Mouse (Mus musculus): ENCODE results near the gene Scfd2. TPM values are rescaled to one million over a fixed set of nuclear protein-coding genes. Genes with fewer than 3 reads are reported as not detected.

Scfd2 gene
- polyA plus RNA-seq, 1 experiment from 2014 or later: 14.4 TPM

GRCm38 (mm10) chr5:74455510-74456269, 75.9 kb downstream of the Scfd2 start:
- Histone ChIP-seq H3K27ac (replicated peaks in 1 of 2; ENCODE audit: control insufficient read depth in 1 of 2, insufficient read depth in 1 of 2, low read depth in 2 of 2, low read length in 2 of 2) (no peak overlapping the region), H3K4me3 (ENCODE audit: control insufficient read depth in 1 of 2, insufficient read depth in 1 of 2, low read depth in 1 of 2, low read length in 2 of 2) (no peak overlapping the region), H3K27me3 (ENCODE audit: control insufficient read depth, insufficient read depth, low read length) (no peaks in the 10 kb centered on the region), H3K9me3 (ENCODE audit: control insufficient read depth, low read length) (no peaks in the 10 kb centered on the region), H3K4me2 (ENCODE audit: low read length) (no peak overlapping the region), H3K36me3 (ENCODE audit: control insufficient read depth, insufficient read depth, low read length) (no peaks in the 10 kb centered on the region), H3K9ac (ENCODE audit: low read length) (no peak overlapping the region), H3K4me1 (ENCODE audit: control insufficient read depth in 2 of 2, insufficient read depth in 2 of 2, low read length in 2 of 2) (no peaks in the 10 kb centered on the region)
- no peak for ATAC-seq (ENCODE audit: insufficient number of reproducible peaks, insufficient read depth, low FRiP score, low read depth)
- WGBS: 84% methylated on average over 6 of the region's 6 CpGs

- Histone ChIP-seq H3K4me1 (ENCODE audit: control insufficient read depth in 2 of 2, insufficient read depth in 2 of 2, low read length in 2 of 2) (no peaks in the 10 kb centered on the region), H3K9ac (ENCODE audit: low read length) (no peak overlapping the region), H3K27me3 (ENCODE audit: control insufficient read depth, insufficient read depth, low read length) (no peaks in the 10 kb centered on the region), H3K4me2 (ENCODE audit: low read length) (no peak overlapping the region), H3K9me3 (ENCODE audit: control insufficient read depth, low read length) (no peaks in the 10 kb centered on the region), H3K4me3 (ENCODE audit: control insufficient read depth in 1 of 2, insufficient read depth in 1 of 2, low read depth in 1 of 2, low read length in 2 of 2) (no peak overlapping the region), H3K36me3 (ENCODE audit: control insufficient read depth, insufficient read depth, low read length) (no peaks in the 10 kb centered on the region), H3K27ac (replicated peaks in 1 of 2; ENCODE audit: control insufficient read depth in 1 of 2, insufficient read depth in 1 of 2, low read depth in 2 of 2, low read length in 2 of 2) (no peak overlapping the region)
- 84% methylated on average over 9 of the region's 9 CpGs for WGBS
- ATAC-seq (ENCODE audit: insufficient number of reproducible peaks, insufficient read depth, low FRiP score, low read depth): no peak
These were observed 76.5 kb downstream of the Scfd2 start for GRCm38 (mm10) chr5:74455094-74455493.

GRCm38 (mm10) chr5:74450977-74451376, 80.6 kb downstream of the Scfd2 start:
- Histone ChIP-seq H3K27ac (replicated peaks in 1 of 2; ENCODE audit: control insufficient read depth in 1 of 2, insufficient read depth in 1 of 2, low read depth in 2 of 2, low read length in 2 of 2) (no peak overlapping the region), H3K9me3 (ENCODE audit: control insufficient read depth, low read length) (no peaks in the 10 kb centered on the region), H3K4me1 (ENCODE audit: control insufficient read depth in 2 of 2, insufficient read depth in 2 of 2, low read length in 2 of 2) (peaks cover 2 to 5% of the 10 kb centered on the region in 2 experiments; a peak in 3 of 4 replicates), H3K27me3 (ENCODE audit: control insufficient read depth, insufficient read depth, low read length) (no peaks in the 10 kb centered on the region), H3K4me3 (ENCODE audit: control insufficient read depth in 1 of 2, insufficient read depth in 1 of 2, low read depth in 1 of 2, low read length in 2 of 2) (no peak overlapping the region), H3K9ac (ENCODE audit: low read length) (no peak overlapping the region), H3K36me3 (ENCODE audit: control insufficient read depth, insufficient read depth, low read length) (no peaks in the 10 kb centered on the region), H3K4me2 (ENCODE audit: low read length) (no peak overlapping the region)
- 56% methylated on average over 5 of the region's 5 CpGs for WGBS
- ATAC-seq (ENCODE audit: insufficient number of reproducible peaks, insufficient read depth, low FRiP score, low read depth): no peak

- H3K4me3 ChIP-seq (ENCODE audit: control insufficient read depth in 1 of 2, insufficient read depth in 1 of 2, low read depth in 1 of 2, low read length in 2 of 2): no peak overlapping the region
- WGBS: 77% methylated on average over 10 of the region's 10 CpGs
- no peaks in the 10 kb centered on the region for H3K36me3 ChIP-seq (ENCODE audit: control insufficient read depth, insufficient read depth, low read length)
- peaks cover 2 to 7% of the 10 kb centered on the region in 2 experiments; a peak in 3 of 4 replicates for H3K4me1 ChIP-seq (ENCODE audit: control insufficient read depth in 2 of 2, insufficient read depth in 2 of 2, low read length in 2 of 2)
- no peaks in the 10 kb centered on the region for H3K9me3 ChIP-seq (ENCODE audit: control insufficient read depth, low read length)
- H3K4me2 ChIP-seq (ENCODE audit: low read length): no peak overlapping the region
- H3K27ac ChIP-seq (replicated peaks in 1 of 2; ENCODE audit: control insufficient read depth in 1 of 2, insufficient read depth in 1 of 2, low read depth in 2 of 2, low read length in 2 of 2): no peak overlapping the region
- no peaks in the 10 kb centered on the region for H3K27me3 ChIP-seq (ENCODE audit: control insufficient read depth, insufficient read depth, low read length)
- no peak overlapping the region for H3K9ac ChIP-seq (ENCODE audit: low read length)
- ATAC-seq (ENCODE audit: insufficient number of reproducible peaks, insufficient read depth, low FRiP score, low read depth): no peak
These were observed 83.8 kb downstream of the Scfd2 start for GRCm38 (mm10) chr5:74447517-74448334.

- Histone ChIP-seq H3K27ac (replicated peaks in 1 of 2; ENCODE audit: control insufficient read depth in 1 of 2, insufficient read depth in 1 of 2, low read depth in 2 of 2, low read length in 2 of 2) (no peak overlapping the region; a peak in 1 of 4 replicates), H3K4me3 (ENCODE audit: control insufficient read depth in 1 of 2, insufficient read depth in 1 of 2, low read depth in 1 of 2, low read length in 2 of 2) (no peak overlapping the region), H3K27me3 (ENCODE audit: control insufficient read depth, insufficient read depth, low read length) (no peaks in the 10 kb centered on the region), H3K36me3 (ENCODE audit: control insufficient read depth, insufficient read depth, low read length) (no peaks in the 10 kb centered on the region), H3K9ac (ENCODE audit: low read length) (no peak overlapping the region), H3K9me3 (ENCODE audit: control insufficient read depth, low read length) (no peaks in the 10 kb centered on the region), H3K4me2 (ENCODE audit: low read length) (no peak overlapping the region), H3K4me1 (ENCODE audit: control insufficient read depth in 2 of 2, insufficient read depth in 2 of 2, low read length in 2 of 2) (peaks cover 2 to 7% of the 10 kb centered on the region in 2 experiments; a peak in 3 of 4 replicates)
- no peak for ATAC-seq (ENCODE audit: insufficient number of reproducible peaks, insufficient read depth, low FRiP score, low read depth)
- 40% methylated on average over 3 of the region's 3 CpGs for WGBS
These were observed 85.7 kb downstream of the Scfd2 start for GRCm38 (mm10) chr5:74445861-74446260.

- Histone ChIP-seq H3K4me2 (ENCODE audit: low read length) (no peak overlapping the region), H3K27me3 (ENCODE audit: control insufficient read depth, insufficient read depth, low read length) (no peaks in the 10 kb centered on the region), H3K9me3 (ENCODE audit: control insufficient read depth, low read length) (no peaks in the 10 kb centered on the region), H3K27ac (replicated peaks in 1 of 2; ENCODE audit: control insufficient read depth in 1 of 2, insufficient read depth in 1 of 2, low read depth in 2 of 2, low read length in 2 of 2) (no peak overlapping the region), H3K4me1 (ENCODE audit: control insufficient read depth in 2 of 2, insufficient read depth in 2 of 2, low read length in 2 of 2) (peaks cover 0 to 5% of the 10 kb centered on the region in 2 experiments; a peak in 2 of 4 replicates), H3K36me3 (ENCODE audit: control insufficient read depth, insufficient read depth, low read length) (no peaks in the 10 kb centered on the region), H3K9ac (ENCODE audit: low read length) (no peak overlapping the region), H3K4me3 (ENCODE audit: control insufficient read depth in 1 of 2, insufficient read depth in 1 of 2, low read depth in 1 of 2, low read length in 2 of 2) (no peak overlapping the region)
- 66% methylated on average over 8 of the region's 8 CpGs for WGBS
- no peak for ATAC-seq (ENCODE audit: insufficient number of reproducible peaks, insufficient read depth, low FRiP score, low read depth)
These were observed 93.2 kb downstream of the Scfd2 start for GRCm38 (mm10) chr5:74438353-74438752.

GRCm38 (mm10) chr5:74433580-74434147, 97.9 kb downstream of the Scfd2 start:
- peak overlapping the region; percentile 29; the same call in 1 of the 2 replicates for H3K4me2 ChIP-seq (ENCODE audit: low read length)
- WGBS: 35% methylated on average over 9 of the region's 9 CpGs
- no peaks in the 10 kb centered on the region for H3K9me3 ChIP-seq (ENCODE audit: control insufficient read depth, low read length)
- ATAC-seq (ENCODE audit: insufficient number of reproducible peaks, insufficient read depth, low FRiP score, low read depth): no peak
- peak overlapping the region in 1 of 2 experiments; percentile 12; a peak in 1 of 4 replicates for H3K27ac ChIP-seq (replicated peaks in 1 of 2; ENCODE audit: control insufficient read depth in 1 of 2, insufficient read depth in 1 of 2, low read depth in 2 of 2, low read length in 2 of 2)
- H3K4me3 ChIP-seq (ENCODE audit: control insufficient read depth in 1 of 2, insufficient read depth in 1 of 2, low read depth in 1 of 2, low read length in 2 of 2): no peak overlapping the region
- no peaks in the 10 kb centered on the region for H3K27me3 ChIP-seq (ENCODE audit: control insufficient read depth, insufficient read depth, low read length)
- no peaks in the 10 kb centered on the region for H3K36me3 ChIP-seq (ENCODE audit: control insufficient read depth, insufficient read depth, low read length)
- peaks cover 0 to 5% of the 10 kb centered on the region in 2 experiments; a peak in 2 of 4 replicates for H3K4me1 ChIP-seq (ENCODE audit: control insufficient read depth in 2 of 2, insufficient read depth in 2 of 2, low read length in 2 of 2)
- H3K9ac ChIP-seq (ENCODE audit: low read length): no peak overlapping the region

All from heart, embryonic 14.5 days (tissue).